Mouse (Mus musculus) lung, embryonic 15.5 days (tissue): ENCODE data around the gene Ccdc115. TPM values are rescaled to one million over a fixed set of nuclear protein-coding genes. Genes with fewer than 3 reads are reported as not detected.

Experiments
- ATAC-seq: fragments of 200-750 bp; cut with Nextera tagmentation; 2 replicates; pipeline ENCODE4 v1.8.0; 2017; ENCODE audit warnings: moderate number of reproducible peaks, borderline replicate concordance; ENCODE audit not compliant: low FRiP score, low TSS enrichment; ENCODE audit errors: extremely low read depth
- H3K27ac ChIP-seq: fragments of 300-500 bp; sonication (generic); 2 replicates; pipeline ENCODE4 v1.5.1; 2015; ENCODE audit warnings: moderate library complexity, mild to moderate bottlenecking, inconsistent platforms
- H3K27me3 ChIP-seq: fragments of 300-500 bp; sonication (generic); 2 replicates; pipeline ENCODE4 v1.6.1; 2015; ENCODE audit warnings: inconsistent platforms
- H3K36me3 ChIP-seq: fragments of 300-500 bp; sonication (generic); 2 replicates; pipeline ENCODE4 v1.6.1; 2015; ENCODE audit warnings: inconsistent platforms
- H3K4me1 ChIP-seq: fragments of 300-500 bp; sonication (generic); 2 replicates; pipeline ENCODE4 v1.6.1; 2015; ENCODE audit warnings: inconsistent platforms
- H3K4me2 ChIP-seq: fragments of 300-500 bp; sonication (generic); 2 replicates; pipeline ENCODE4 v1.6.1; 2015; ENCODE audit warnings: inconsistent platforms, mild to moderate bottlenecking, moderate library complexity
- H3K4me3 ChIP-seq: fragments of 300-500 bp; sonication (generic); 2 replicates; pipeline ENCODE4 v1.5.1; 2015; ENCODE audit warnings: mild to moderate bottlenecking, inconsistent platforms
- H3K9ac ChIP-seq: fragments of 300-500 bp; sonication (generic); 2 replicates; pipeline ENCODE4 v1.6.1; 2015; ENCODE audit warnings: inconsistent platforms
- H3K9me3 ChIP-seq: fragments of 300-500 bp; sonication (generic); 2 replicates; pipeline ENCODE4 v1.6.1; 2016; ENCODE audit warnings: inconsistent platforms
- WGBS: fragments of 180-500 bp; shearing (Covaris S2); methylation state at CpG from one replicate; pipeline ENCODE4 v1.1.7; 2015; 5-methylcytosine and 5-hydroxymethylcytosine counted together
- microRNA-seq: library from miRNA; unstranded; fragments of <30 nt; microRNA quantifications from one replicate; pipeline ENCODE4, GENCODE M21; 2016
- polyA plus RNA-seq: library from polyadenylated mRNA; unstranded; fragments of >200 nt; fragmentation: Nextera tagmentation; extraction: Ambion mirVana; gene quantifications from 2 replicates; pipeline ENCODE4 v1.2.1, GENCODE M21; 2015

Gene Ccdc115
- polyA plus RNA-seq, 1 experiment from 2014 or later: 55.2 TPM

DNA sequence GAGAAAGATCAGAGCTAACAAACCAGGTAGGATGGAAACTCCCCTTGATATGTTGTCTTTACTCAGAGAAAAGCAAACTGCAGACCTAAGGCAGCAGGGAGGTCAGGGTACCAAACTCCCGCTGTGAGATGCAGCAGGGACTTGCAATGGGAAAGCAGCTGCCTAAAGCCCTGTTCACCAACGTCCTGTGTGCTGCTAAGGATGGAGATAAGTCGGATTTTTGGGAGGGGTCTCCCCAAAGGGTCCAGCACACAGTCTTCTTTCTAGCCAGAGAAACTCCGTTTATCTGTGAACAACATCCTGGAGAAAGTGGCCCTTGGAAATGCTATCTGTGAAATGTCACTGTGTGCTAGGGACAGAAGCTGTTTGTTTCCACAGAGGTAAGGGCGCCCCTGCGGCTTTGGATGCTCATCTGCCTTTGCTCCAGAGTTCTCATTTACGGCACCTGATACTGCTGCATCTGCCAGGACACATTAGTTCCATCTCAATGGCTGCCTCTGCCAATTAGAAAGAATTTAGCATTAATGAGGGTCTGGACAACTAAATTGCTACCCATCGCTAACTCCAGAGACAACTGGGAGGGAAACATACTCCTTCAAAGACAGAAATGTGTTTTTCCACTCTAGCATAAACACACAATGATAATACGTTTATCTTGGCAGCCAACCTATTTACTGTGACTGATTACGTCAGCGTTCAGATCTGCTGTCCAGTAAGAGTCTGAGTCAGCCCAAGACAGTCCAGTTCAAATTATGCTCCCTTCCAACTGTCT lies 40.1 kb downstream of the Ccdc115 start:
- H3K9ac ChIP-seq: no peak overlapping the region
- no peak; the same call in 1 of the 2 replicates for ATAC-seq
- no peak overlapping the region for H3K4me3 ChIP-seq
- no peaks in the 10 kb centered on the region for H3K36me3 ChIP-seq
- no peaks in the 10 kb centered on the region for H3K9me3 ChIP-seq
- no peaks in the 10 kb centered on the region for H3K4me1 ChIP-seq
- H3K4me2 ChIP-seq: no peak overlapping the region
- H3K27me3 ChIP-seq: no peaks in the 10 kb centered on the region
- 36% methylated on average over 11 of the region's 11 CpGs for WGBS
- H3K27ac ChIP-seq: no peak overlapping the region

- no peak overlapping the region for H3K27ac ChIP-seq
- H3K9me3 ChIP-seq: no peaks in the 10 kb centered on the region
- no peak overlapping the region for H3K4me2 ChIP-seq
- no peak overlapping the region for H3K4me3 ChIP-seq
- H3K9ac ChIP-seq: no peak overlapping the region
- no peak for ATAC-seq
- H3K4me1 ChIP-seq: no peaks in the 10 kb centered on the region
- 90% methylated on average over 4 of the region's 4 CpGs for WGBS
- no peaks in the 10 kb centered on the region for H3K27me3 ChIP-seq
- no peaks in the 10 kb centered on the region for H3K36me3 ChIP-seq
These were observed 43.2 kb downstream of the Ccdc115 start for GRCm38 (mm10) chr1:34396321-34396720.

DNA sequence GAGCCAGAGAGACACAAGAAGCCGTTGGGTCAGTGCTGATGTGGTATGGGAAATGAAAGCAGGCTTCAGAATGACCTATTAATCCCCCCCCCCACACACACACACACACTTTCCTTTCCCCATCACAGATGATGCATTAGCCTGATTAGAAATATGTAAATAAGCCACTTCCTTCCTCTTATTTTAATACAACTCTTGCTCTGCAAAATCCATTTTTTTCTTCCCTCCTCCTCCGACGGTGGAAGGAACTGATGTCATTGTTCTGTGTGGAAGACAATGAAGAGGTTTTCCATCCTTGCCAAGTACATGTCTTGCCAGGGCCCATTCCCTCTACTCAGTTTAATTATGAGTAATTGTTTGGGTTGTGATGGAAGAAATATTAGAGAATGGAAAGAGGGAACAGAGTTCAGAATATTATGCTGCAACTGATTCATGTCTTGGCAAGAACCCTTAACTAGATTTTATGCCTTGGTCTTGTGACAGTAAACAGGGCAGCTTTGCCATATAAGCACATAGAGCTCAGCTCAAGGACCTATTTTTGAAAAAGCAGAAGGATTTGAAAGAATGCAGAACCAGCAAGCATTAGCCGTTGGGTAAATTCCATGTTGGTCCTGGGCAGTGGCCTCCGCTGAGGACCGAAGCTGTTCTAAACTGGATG lies 50.1 kb downstream of the Ccdc115 start:
- WGBS: 41% methylated on average over 6 of the region's 6 CpGs
- H3K4me3 ChIP-seq: no peak overlapping the region
- no peak overlapping the region for H3K9ac ChIP-seq
- no peaks in the 10 kb centered on the region for H3K27me3 ChIP-seq
- peak; percentile 87 for ATAC-seq
- peaks cover 14% of the 10 kb centered on the region; the same call in 1 of the 2 replicates for H3K4me1 ChIP-seq
- no peaks in the 10 kb centered on the region for H3K9me3 ChIP-seq
- H3K4me2 ChIP-seq: no peak overlapping the region
- no peaks in the 10 kb centered on the region for H3K36me3 ChIP-seq
- H3K27ac ChIP-seq: peak overlapping the region; percentile 87

- Histone ChIP-seq H3K4me2 (0 out of 2 replicates have a peak overlapping the region, but pooled peaks have one; percentile 18), H3K27me3 (no peaks in the 10 kb centered on the region), H3K9me3 (no peaks in the 10 kb centered on the region), H3K27ac (peak overlapping the region; percentile 84), H3K9ac (no peak overlapping the region), H3K4me1 (peaks cover 14% of the 10 kb centered on the region; the same call in 1 of the 2 replicates), H3K4me3 (no peak overlapping the region), H3K36me3 (no peaks in the 10 kb centered on the region)
- ATAC-seq: no peak; the same call in 1 of the 2 replicates
- WGBS: 74% methylated on average over 11 of the region's 11 CpGs
These were observed 50.6 kb downstream of the Ccdc115 start for GRCm38 (mm10) chr1:34388849-34389233.

GRCm38 (mm10) chr1:34387346-34388327 lies 51.8 kb downstream of the Ccdc115 start:
- H3K9me3 ChIP-seq: no peaks in the 10 kb centered on the region
- 51% methylated on average over 12 of the region's 12 CpGs for WGBS
- no peak overlapping the region for H3K9ac ChIP-seq
- no peak for ATAC-seq
- peaks cover 14% of the 10 kb centered on the region; the same call in 1 of the 2 replicates for H3K4me1 ChIP-seq
- no peaks in the 10 kb centered on the region for H3K36me3 ChIP-seq
- H3K4me2 ChIP-seq: no peak overlapping the region
- no peak overlapping the region for H3K4me3 ChIP-seq
- no peaks in the 10 kb centered on the region for H3K27me3 ChIP-seq
- peak overlapping the region; percentile 84; the same call in 1 of the 2 replicates for H3K27ac ChIP-seq

Small RNA genes lying within 50 kb of the gene (microRNA-seq; reads per million reads assigned to microRNA genes)
- 3.0 reads per million, percentile 12 among the genes with 10 or more reads in this experiment for gene Mir5103

Other genes starting within 250 kb of the Ccdc115 start
- gene Imp4, start 179 bp upstream of the Ccdc115 start, polyA plus RNA-seq: 80.1 and 82.4 TPM in 2 replicates
- 41.4 and 44.0 TPM in 2 replicates for gene Ptpn18, start 20.1 kb upstream of the Ccdc115 start, polyA plus RNA-seq
- gene Prss39, start 58.7 kb upstream of the Ccdc115 start, polyA plus RNA-seq: not detected in 2 replicates
- 0.41 TPM in 1 of 2 replicates, not detected in the other for gene Cfc1, start 96.0 kb upstream of the Ccdc115 start, polyA plus RNA-seq
- gene Prss40, start 121.3 kb upstream of the Ccdc115 start, polyA plus RNA-seq: not detected in 2 replicates
- gene Amer3, start 140.0 kb upstream of the Ccdc115 start, polyA plus RNA-seq: 0.09 and 0.11 TPM in 2 replicates